Mouse (Mus musculus): ENCODE measurements around the gene Etnk1. TPM values are rescaled to one million over a fixed set of nuclear protein-coding genes. Genes with fewer than 3 reads are reported as not detected.

Etnk1 gene
- polyA plus RNA-seq, 1 experiment: 174 TPM

DNA sequence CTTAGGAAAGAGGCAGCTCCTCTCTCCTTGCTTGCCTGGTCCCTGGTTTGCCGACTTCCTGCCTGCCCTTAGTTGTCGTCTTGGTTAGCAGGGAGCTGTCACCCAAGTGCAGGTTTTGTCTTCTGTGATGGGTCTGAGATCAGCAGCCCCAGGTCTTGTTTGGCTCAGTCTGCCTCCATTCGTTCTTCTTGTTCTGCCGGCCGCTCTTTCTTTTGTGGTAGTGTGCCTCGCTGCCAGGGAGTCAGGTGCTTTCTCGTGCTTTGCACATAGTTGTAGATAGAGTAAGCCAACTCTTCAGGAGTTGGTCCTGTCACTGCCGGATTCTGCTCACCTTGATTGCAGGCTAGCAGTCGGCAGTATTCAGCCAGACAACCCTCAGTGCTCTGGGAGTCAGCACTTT, 9.6 kb downstream of the Etnk1 start:
- H3K4me1 ChIP-seq (ENCODE audit: control insufficient read depth, insufficient read depth, low read length): peaks cover 7% of the 10 kb centered on the region
- TF ChIP-seq POLR2A (IDR thresholded peaks at IDR 0.05; ENCODE audit: extremely low read depth, insufficient read depth, low read length): no peak
- no peak for TF ChIP-seq CTCF (IDR thresholded peaks at IDR 0.05; ENCODE audit: extremely low read depth, insufficient read depth, low read length)
- no peak overlapping the region for H3K27ac ChIP-seq (ENCODE audit: insufficient read depth, low read length)
- H3K4me3 ChIP-seq (ENCODE audit: insufficient read depth, low read length): no peak overlapping the region

- H3K27ac ChIP-seq (ENCODE audit: insufficient read depth, low read length): no peak overlapping the region
- H3K4me1 ChIP-seq (ENCODE audit: control insufficient read depth, insufficient read depth, low read length): peaks cover 5% of the 10 kb centered on the region
- H3K4me3 ChIP-seq (ENCODE audit: insufficient read depth, low read length): no peak overlapping the region
- no peak for TF ChIP-seq CTCF (IDR thresholded peaks at IDR 0.05; ENCODE audit: extremely low read depth, insufficient read depth, low read length)
- no peak for TF ChIP-seq POLR2A (IDR thresholded peaks at IDR 0.05; ENCODE audit: extremely low read depth, insufficient read depth, low read length)
Measured at GRCm38 (mm10) chr6:143179181-143179580, 12.2 kb downstream of the Etnk1 start.

GRCm38 (mm10) chr6:143179733-143180132, 12.7 kb downstream of the Etnk1 start:
- Histone ChIP-seq H3K27ac (ENCODE audit: insufficient read depth, low read length) (no peak overlapping the region), H3K4me1 (ENCODE audit: control insufficient read depth, insufficient read depth, low read length) (peaks cover 5% of the 10 kb centered on the region), H3K4me3 (ENCODE audit: insufficient read depth, low read length) (no peak overlapping the region)
- no peak for TF ChIP-seq CTCF (IDR thresholded peaks at IDR 0.05; ENCODE audit: extremely low read depth, insufficient read depth, low read length)
- TF ChIP-seq POLR2A (IDR thresholded peaks at IDR 0.05; ENCODE audit: extremely low read depth, insufficient read depth, low read length): no peak

- Histone ChIP-seq H3K4me3 (ENCODE audit: insufficient read depth, low read length) (no peak overlapping the region), H3K4me1 (ENCODE audit: control insufficient read depth, insufficient read depth, low read length) (peaks cover 1% of the 10 kb centered on the region), H3K27ac (ENCODE audit: insufficient read depth, low read length) (no peak overlapping the region)
- TF ChIP-seq POLR2A (IDR thresholded peaks at IDR 0.05; ENCODE audit: extremely low read depth, insufficient read depth, low read length) (no peak), CTCF (IDR thresholded peaks at IDR 0.05; ENCODE audit: extremely low read depth, insufficient read depth, low read length) (no peak)
Measured at GRCm38 (mm10) chr6:143180511-143180910, 13.5 kb downstream of the Etnk1 start.

DNA sequence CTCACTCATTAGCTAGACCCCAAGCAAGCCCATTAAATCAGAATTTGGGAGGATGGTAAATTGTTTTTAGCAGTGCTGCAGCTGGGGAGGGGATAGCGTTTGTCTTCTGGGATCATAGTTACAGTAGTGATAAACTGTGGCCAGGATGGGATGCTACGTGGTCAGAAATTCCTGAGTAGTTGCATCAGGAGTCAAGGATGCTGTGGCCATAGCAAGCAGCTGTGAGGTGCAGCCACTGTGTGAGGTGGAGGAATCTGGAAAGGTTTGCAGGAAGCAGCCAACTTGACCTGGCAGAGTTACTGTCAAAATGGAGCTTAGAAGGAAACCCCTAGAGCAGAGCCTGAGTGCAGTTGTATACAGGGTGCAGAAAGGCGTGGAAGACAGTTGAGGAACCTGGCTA, 17.1 kb downstream of the Etnk1 start:
- H3K4me1 ChIP-seq (ENCODE audit: control insufficient read depth, insufficient read depth, low read length): peaks cover 3% of the 10 kb centered on the region; the same call in 1 of the 2 replicates
- no peak overlapping the region for H3K4me3 ChIP-seq (ENCODE audit: insufficient read depth, low read length)
- TF ChIP-seq POLR2A (IDR thresholded peaks at IDR 0.05; ENCODE audit: extremely low read depth, insufficient read depth, low read length) (no peak), CTCF (IDR thresholded peaks at IDR 0.05; ENCODE audit: extremely low read depth, insufficient read depth, low read length) (no peak)
- no peak overlapping the region for H3K27ac ChIP-seq (ENCODE audit: insufficient read depth, low read length)

DNA sequence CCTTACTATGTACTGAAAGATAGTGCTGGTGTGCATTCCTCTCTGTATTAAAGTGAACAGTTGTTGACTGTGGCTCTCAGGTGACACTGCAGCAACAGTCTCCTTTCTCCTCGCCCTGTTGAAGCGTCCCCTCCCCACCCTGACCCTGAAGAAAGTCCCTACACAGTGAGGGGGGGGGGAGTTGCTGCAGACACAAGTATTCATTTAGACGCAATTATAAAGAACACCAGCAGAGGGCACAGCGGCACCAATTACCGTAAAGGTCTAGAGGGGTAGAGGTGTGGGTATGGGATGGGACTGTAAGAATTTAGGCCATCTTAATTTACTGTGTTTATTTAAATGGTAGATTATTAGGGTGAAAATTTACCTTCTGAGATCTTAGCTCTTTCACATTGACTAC, 17.7 kb downstream of the Etnk1 start:
- peak; percentile 40; the same call in 1 of the 2 replicates for TF ChIP-seq CTCF (IDR thresholded peaks at IDR 0.05; ENCODE audit: extremely low read depth, insufficient read depth, low read length)
- no peak for TF ChIP-seq POLR2A (IDR thresholded peaks at IDR 0.05; ENCODE audit: extremely low read depth, insufficient read depth, low read length)
- Histone ChIP-seq H3K4me1 (ENCODE audit: control insufficient read depth, insufficient read depth, low read length) (peaks cover 3% of the 10 kb centered on the region; the same call in 1 of the 2 replicates), H3K27ac (ENCODE audit: insufficient read depth, low read length) (no peak overlapping the region), H3K4me3 (ENCODE audit: insufficient read depth, low read length) (no peak overlapping the region)

DNA sequence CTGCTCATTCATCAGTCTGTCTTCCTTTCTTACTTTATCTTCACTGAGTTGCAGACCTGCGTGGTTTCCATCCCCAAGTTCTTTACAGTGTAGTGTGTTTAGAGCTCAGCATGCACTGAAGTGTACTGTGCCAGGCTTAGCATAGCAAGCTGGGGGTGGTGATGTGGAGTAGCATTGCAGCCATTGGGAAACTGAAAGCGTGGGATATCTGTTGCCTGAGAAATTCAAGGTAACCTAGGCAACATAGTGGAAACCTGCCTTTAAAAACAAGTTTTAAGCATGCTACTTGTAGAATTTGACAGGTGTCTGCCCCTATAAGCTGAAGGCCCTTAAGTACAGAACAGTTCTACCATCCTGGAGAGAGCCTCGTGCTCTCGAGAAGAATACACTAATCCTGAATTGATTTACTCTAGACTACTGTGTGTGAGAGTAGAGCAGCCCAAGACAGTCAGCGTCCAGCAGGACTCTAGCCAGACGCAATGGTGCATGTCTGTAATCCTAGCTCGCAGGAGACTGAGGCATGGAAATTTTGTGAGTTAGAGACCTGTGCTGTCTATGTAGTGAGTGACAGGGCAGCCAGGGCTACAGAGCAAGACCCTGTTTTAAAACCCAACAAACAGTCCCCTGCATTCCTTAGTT, 23.9 kb downstream of the Etnk1 start:
- peaks cover 12% of the 10 kb centered on the region for H3K4me1 ChIP-seq (ENCODE audit: control insufficient read depth, insufficient read depth, low read length)
- H3K27ac ChIP-seq (ENCODE audit: insufficient read depth, low read length): no peak overlapping the region
- TF ChIP-seq CTCF (IDR thresholded peaks at IDR 0.05; ENCODE audit: extremely low read depth, insufficient read depth, low read length): no peak
- no peak for TF ChIP-seq POLR2A (IDR thresholded peaks at IDR 0.05; ENCODE audit: extremely low read depth, insufficient read depth, low read length)
- no peak overlapping the region for H3K4me3 ChIP-seq (ENCODE audit: insufficient read depth, low read length)

DNA sequence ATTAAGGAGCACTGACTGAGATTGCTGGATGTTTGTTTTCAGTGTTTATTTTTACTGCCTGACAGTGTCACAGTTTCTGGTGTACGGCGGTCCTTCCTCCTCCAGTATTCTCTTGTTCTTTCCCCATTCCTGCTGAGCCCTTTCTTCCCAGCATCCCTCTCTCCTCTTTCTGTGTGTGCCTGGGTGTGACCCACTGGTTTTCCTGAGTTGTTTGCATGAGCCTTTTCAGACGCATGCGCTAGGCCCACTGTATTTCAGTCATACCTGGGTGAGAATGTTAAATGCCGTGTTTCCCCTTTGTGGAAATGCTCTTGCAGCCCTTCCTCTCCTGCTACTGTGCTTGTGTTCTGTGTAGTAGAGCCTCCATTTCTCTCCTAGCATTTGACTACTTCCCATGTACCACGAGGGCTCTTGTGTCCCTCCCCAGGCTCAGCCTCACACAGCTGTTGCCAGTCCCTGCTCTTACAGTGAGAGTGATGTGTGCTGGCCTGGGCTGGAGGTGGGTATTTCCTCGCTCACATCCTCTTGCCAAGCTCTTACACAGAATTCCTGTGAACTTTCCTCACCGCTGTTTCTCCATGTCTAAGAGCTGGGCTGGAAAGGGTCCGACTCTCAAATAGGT, 24.6 kb downstream of the Etnk1 start:
- Histone ChIP-seq H3K4me3 (ENCODE audit: insufficient read depth, low read length) (no peak overlapping the region), H3K4me1 (ENCODE audit: control insufficient read depth, insufficient read depth, low read length) (peaks cover 12% of the 10 kb centered on the region), H3K27ac (ENCODE audit: insufficient read depth, low read length) (no peak overlapping the region)
- TF ChIP-seq POLR2A (IDR thresholded peaks at IDR 0.05; ENCODE audit: extremely low read depth, insufficient read depth, low read length): no peak
- TF ChIP-seq CTCF (IDR thresholded peaks at IDR 0.05; ENCODE audit: extremely low read depth, insufficient read depth, low read length): no peak

DNA sequence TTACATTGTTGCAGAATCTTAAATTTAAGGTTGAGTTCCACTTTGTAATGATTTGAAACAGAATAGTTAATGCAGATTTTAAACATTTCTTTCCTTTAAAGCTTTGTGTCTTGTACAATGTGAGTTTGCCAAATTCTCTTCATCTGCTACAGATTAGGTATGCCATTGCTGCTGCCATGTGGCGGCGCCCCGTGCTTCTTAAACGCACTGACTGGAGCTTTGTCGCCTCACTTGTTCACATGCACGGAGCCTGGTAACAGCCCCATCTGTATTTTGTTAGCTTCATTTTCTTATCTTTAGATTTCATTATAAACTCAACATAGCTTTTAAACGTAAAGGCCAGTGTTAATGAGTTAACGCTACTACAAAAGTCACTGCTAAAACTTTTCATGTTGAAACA, 25.7 kb downstream of the Etnk1 start:
- no peak overlapping the region for H3K4me3 ChIP-seq (ENCODE audit: insufficient read depth, low read length)
- no peak for TF ChIP-seq CTCF (IDR thresholded peaks at IDR 0.05; ENCODE audit: extremely low read depth, insufficient read depth, low read length)
- TF ChIP-seq POLR2A (IDR thresholded peaks at IDR 0.05; ENCODE audit: extremely low read depth, insufficient read depth, low read length): no peak
- H3K27ac ChIP-seq (ENCODE audit: insufficient read depth, low read length): no peak overlapping the region
- peaks cover 12% of the 10 kb centered on the region for H3K4me1 ChIP-seq (ENCODE audit: control insufficient read depth, insufficient read depth, low read length)

DNA sequence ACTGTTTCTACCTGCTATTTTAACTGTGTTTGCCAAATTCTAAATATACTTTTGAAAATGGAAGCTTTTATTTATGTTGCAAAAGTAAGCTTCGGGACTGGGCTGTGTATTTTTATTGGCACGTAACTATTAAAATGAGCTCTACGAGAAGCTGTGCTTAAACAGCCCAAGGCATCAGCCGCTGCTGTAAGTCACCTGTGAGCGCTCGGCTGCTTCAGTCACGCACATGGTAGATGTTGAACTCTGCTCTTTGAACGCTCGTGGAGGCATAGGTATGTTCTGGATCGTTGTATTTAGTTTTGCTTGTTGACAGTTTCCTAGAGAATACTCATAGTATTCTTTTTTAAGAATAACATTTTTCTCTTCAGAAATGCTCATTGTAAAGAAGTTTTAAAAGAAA, 26.1 kb downstream of the Etnk1 start:
- peaks cover 12% of the 10 kb centered on the region for H3K4me1 ChIP-seq (ENCODE audit: control insufficient read depth, insufficient read depth, low read length)
- no peak overlapping the region for H3K27ac ChIP-seq (ENCODE audit: insufficient read depth, low read length)
- no peak overlapping the region for H3K4me3 ChIP-seq (ENCODE audit: insufficient read depth, low read length)
- TF ChIP-seq CTCF (IDR thresholded peaks at IDR 0.05; ENCODE audit: extremely low read depth, insufficient read depth, low read length) (no peak), POLR2A (IDR thresholded peaks at IDR 0.05; ENCODE audit: extremely low read depth, insufficient read depth, low read length) (no peak)
